Mouse (Mus musculus): Measurements from ENCODE around the gene Chrm4.

- TF ChIP-seq POLR2A (IDR thresholded peaks at IDR 0.05; ENCODE audit: control insufficient read depth, extremely low read depth, insufficient read depth, low read length, poor library complexity) (no peak), CTCF (IDR thresholded peaks at IDR 0.05; ENCODE audit: borderline replicate concordance, control insufficient read depth, extremely low read depth, insufficient read depth, low read length, poor library complexity) (no peak)
These were observed 39.3 kb downstream of the Chrm4 start for GRCm38 (mm10) chr2:91966367-91966766.
